8 mouse cellular contexts compared by ENCODE assay signal in genomic region chr10:87503946-87504345, GRCm38 (mm10). TPM values are rescaled to one million over a fixed set of nuclear protein-coding genes. Genes with fewer than 3 reads are reported as not detected.
DNase-seq lines count a peak whose midpoint lies in the region; ATAC-seq lines count a peak whose summit lies in the region.

No protein-coding gene starts in this region.

- peak; percentile 72 for ATAC-seq in granulocyte monocyte progenitor cell, adult 5-6 weeks (replicated peaks; ENCODE audit: poor library complexity, severe bottlenecking)
- ATAC-seq in erythroid progenitor cell, adult 5-6 weeks (replicated peaks; ENCODE audit: low FRiP score, poor library complexity, severe bottlenecking) = no peak

- peak; percentile 64 for DNase-seq in layer of hippocampus, adult 11-12 months (ENCODE audit: low spot score)
- no peak for DNase-seq in layer of hippocampus, adult 9-11 months
- peak; percentile 58 for DNase-seq in Muller cell, postnatal 12 days (ENCODE audit: inconsistent ontology term)
- DNase-seq in cerebellum, postnatal 10 days = peak; percentile 84 to 88
- DNase-seq in left cerebral cortex, postnatal 14 days (ENCODE audit: low spot score in 2 of 2) = peak; percentile 63 to 80
- DNase-seq in naive thymus-derived CD4-positive, alpha-beta T cell, adult 2 months (ENCODE audit: low read depth) = peak; percentile 11

- intact Hi-C loops in left cerebral cortex, postnatal 14 days (cut with DNase I) = loop anchor here (1.0 to 5.0 kb wide), 3 partner anchors 409 to 532 kb away; no protein-coding TSS in a partner anchor

RNA-seq across cellular contexts. Expression of gene Ascl1, which starts 10.5 kb away (rescaled TPM):
- not detected in 2 replicates for total RNA-seq in granulocyte monocyte progenitor cell, adult 5-6 weeks (2014; fragmentation: Nextera tagmentation)
- total RNA-seq in granulocyte monocyte progenitor cell, adult 5-6 weeks (2017) = not detected in 2 replicates
- 1 to 10 TPM; 4.3 to 7.8 TPM for total RNA-seq in left cerebral cortex, postnatal 14 days (2021)
- not detected in 2 replicates for total RNA-seq in erythroid progenitor cell, adult 5-6 weeks (2015; ENCODE audit: low replicate concordance)
- not detected in 2 replicates for total RNA-seq in erythroid progenitor cell, adult 5-6 weeks (2017; ENCODE audit: low replicate concordance)

RNA-seq across cellular contexts. Expression of gene Pah, which starts 17.6 kb away (rescaled TPM):
- total RNA-seq in granulocyte monocyte progenitor cell, adult 5-6 weeks (2014; fragmentation: Nextera tagmentation) = not detected in 2 replicates
- total RNA-seq in granulocyte monocyte progenitor cell, adult 5-6 weeks (2017) = not detected in 2 replicates
- total RNA-seq in left cerebral cortex, postnatal 14 days (2021) = under 1 TPM; 0.20 to 0.32 TPM
- not detected in 2 replicates for total RNA-seq in erythroid progenitor cell, adult 5-6 weeks (2015; ENCODE audit: low replicate concordance)
- not detected in 2 replicates for total RNA-seq in erythroid progenitor cell, adult 5-6 weeks (2017; ENCODE audit: low replicate concordance)

Comparison
In these comparisons a context has a peak if more than half of its experiments do, and no peak if none do; other contexts are left out.
1. RNA of gene Ascl1, which starts 10.5 kb away (total RNA-seq): 4.3 to 7.8 TPM in left cerebral cortex, postnatal 14 days; not detected in granulocyte monocyte progenitor cell, adult 5-6 weeks and not detected in erythroid progenitor cell, adult 5-6 weeks; every median in the first group is over 4 times any median in the second.